ENCODE assay signal across 9 mouse cellular contexts in the genomic region with DNA sequence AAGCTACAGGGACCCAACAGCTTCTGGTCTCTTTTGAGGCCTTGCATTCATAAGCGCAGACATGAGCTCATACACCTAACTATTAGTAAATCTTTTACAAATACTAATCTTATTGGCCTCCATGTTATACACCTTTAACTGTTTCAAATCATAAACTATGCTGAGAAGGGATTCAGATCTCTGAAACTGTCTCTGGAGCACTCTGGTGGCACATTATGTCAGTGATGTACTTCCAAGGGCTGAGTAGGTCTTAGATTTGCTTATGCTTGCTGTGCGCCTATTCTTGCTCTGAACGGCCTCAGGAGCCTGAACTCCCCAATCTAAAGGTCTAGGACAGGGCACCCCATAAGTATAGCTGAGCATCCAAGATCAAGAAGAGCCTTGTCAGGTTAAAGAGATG. TPM values are rescaled to one million over a fixed set of nuclear protein-coding genes. Genes with fewer than 3 reads are reported as not detected.
DNase-seq lines count a peak whose midpoint lies in the region; ATAC-seq and TF ChIP-seq lines count a peak whose summit lies in the region.
"Had no signal": no experiment of that assay in that cellular context is flagged by ENCODE, and none has a peak within 500 bp of the region (broad histone marks: within the 10 kb centered on the region; RNA-seq: fewer than 3 reads in every experiment).

No protein-coding gene starts in this region.

- H3K36me3 ChIP-seq in neural tube, embryonic 11.5 days (ENCODE audit: control insufficient read depth, insufficient read depth, low read length) = peaks cover 4% of the 10 kb centered on the region; the same call in 1 of the 2 replicates
- no peaks in the 10 kb centered on the region for H3K36me3 ChIP-seq in liver, embryonic 11.5 days (ENCODE audit: control insufficient read depth, insufficient read depth, low read length)
- H3K36me3 ChIP-seq in stomach, postnatal 0 days (ENCODE audit: control insufficient read depth, insufficient read depth, low read length) = peaks cover 11% of the 10 kb centered on the region

- peak overlapping the region; percentile 77 for H3K4me2 ChIP-seq in neural tube, embryonic 11.5 days (ENCODE audit: low read depth)
- H3K4me2 ChIP-seq in liver, embryonic 11.5 days = peak overlapping the region; percentile 69
- peak overlapping the region; percentile 92 for H3K4me2 ChIP-seq in stomach, postnatal 0 days (replicated peaks; ENCODE audit: low read depth)

- no peak for TF ChIP-seq CTCF in cerebellum, adult 2 months (IDR thresholded peaks at IDR 0.05; ENCODE audit: borderline replicate concordance, insufficient read depth, low read depth, low read length)
- no peak for TF ChIP-seq CTCF in stomach, postnatal 0 days (IDR thresholded peaks at IDR 0.05; ENCODE audit: low read depth)

- peak overlapping the region; percentile 51 for H3K27ac ChIP-seq in cerebellum, adult 2 months (ENCODE audit: insufficient read depth, low read length)
- peak overlapping the region; percentile 99 for H3K27ac ChIP-seq in neural tube, embryonic 11.5 days (ENCODE audit: low read depth, low read length)
- peak overlapping the region; percentile 97 for H3K27ac ChIP-seq in liver, embryonic 11.5 days (ENCODE audit: low read depth, low read length)
- peak overlapping the region; percentile 98 for H3K27ac ChIP-seq in stomach, postnatal 0 days (replicated peaks)

- no peak for DNase-seq in cerebellum, adult 2 months
- no peak for DNase-seq in cerebellum, postnatal 14 days
- DNase-seq in neural tube, embryonic 11.5 days (ENCODE audit: low spot score) = no peak
- no peak for DNase-seq in neural tube, embryonic 10.5 days (ENCODE audit: extremely low spot score, low spot score)
- DNase-seq in liver, embryonic 11.5 days (ENCODE audit: low spot score) = no peak
- no peak for DNase-seq in stomach, postnatal 0 days (ENCODE audit: low spot score)
- DNase-seq in adrenal gland, postnatal 36 days = no peak

- no peak for TF ChIP-seq EP300 in stomach, postnatal 0 days (optimal IDR thresholded peaks at IDR 0.05)

- no peak for ATAC-seq in neural tube, embryonic 11.5 days (ENCODE audit: insufficient read depth, low FRiP score, low TSS enrichment)
- no peak for ATAC-seq in liver, embryonic 11.5 days (replicated peaks; ENCODE audit: low FRiP score)
- ATAC-seq in stomach, postnatal 0 days (ENCODE audit: low FRiP score, low TSS enrichment) = no peak
- ATAC-seq in inflammation-experienced regulatory T-cells, adult 6 months = no peak

- WGBS in cerebellum, adult 2 months = 73% methylated on average over 3 of the region's 3 CpGs
- WGBS in neural tube, embryonic 11.5 days = 78% methylated on average over 3 of the region's 3 CpGs
- 73% methylated on average over 3 of the region's 3 CpGs for WGBS in liver, embryonic 11.5 days
- 68% methylated on average over 3 of the region's 3 CpGs for WGBS in stomach, postnatal 0 days

- H3K4me3 ChIP-seq in cerebellum, adult 2 months (replicated peaks; ENCODE audit: insufficient read depth, low read depth, low read length) = peak overlapping the region; percentile 61
- peak overlapping the region; percentile 58; the same call in 1 of the 2 replicates for H3K4me3 ChIP-seq in neural tube, embryonic 11.5 days (ENCODE audit: low read depth, low read length)
- peak overlapping the region; percentile 46 for H3K4me3 ChIP-seq in liver, embryonic 11.5 days (ENCODE audit: low read depth, low read length)
- peak overlapping the region; percentile 54; the same call in 1 of the 2 replicates for H3K4me3 ChIP-seq in stomach, postnatal 0 days (ENCODE audit: low read depth, low read length)

- TF ChIP-seq POLR2A in cerebellum, adult 2 months (IDR thresholded peaks at IDR 0.05; ENCODE audit: borderline replicate concordance, insufficient read depth, low read length) = no peak

- H3K9ac ChIP-seq in neural tube, embryonic 11.5 days (ENCODE audit: low read length) = peak overlapping the region; percentile 89; the same call in 1 of the 2 replicates
- H3K9ac ChIP-seq in liver, embryonic 11.5 days (ENCODE audit: low read depth, low read length) = peak overlapping the region; percentile 69
- peak overlapping the region; percentile 78 for H3K9ac ChIP-seq in stomach, postnatal 0 days (ENCODE audit: low read length)

- H3K4me1 ChIP-seq in cerebellum, adult 2 months (ENCODE audit: control insufficient read depth, insufficient read depth, low read length) = peaks cover 17% of the 10 kb centered on the region; the same call in 1 of the 2 replicates
- peaks cover 19% of the 10 kb centered on the region for H3K4me1 ChIP-seq in neural tube, embryonic 11.5 days (ENCODE audit: control insufficient read depth, insufficient read depth, low read length)
- H3K4me1 ChIP-seq in liver, embryonic 11.5 days (replicated peaks; ENCODE audit: control insufficient read depth, insufficient read depth, low read length) = peaks cover 40% of the 10 kb centered on the region
- H3K4me1 ChIP-seq in stomach, postnatal 0 days (replicated peaks; ENCODE audit: control insufficient read depth, insufficient read depth) = peaks cover 3% of the 10 kb centered on the region; the same call in 1 of the 2 replicates

- H3K27me3 ChIP-seq in cerebellum, adult 2 months (ENCODE audit: control insufficient read depth, insufficient read depth, low read length) = no peaks in the 10 kb centered on the region
- no peaks in the 10 kb centered on the region for H3K27me3 ChIP-seq in neural tube, embryonic 11.5 days (ENCODE audit: control insufficient read depth, insufficient read depth, low read length)
- H3K27me3 ChIP-seq in liver, embryonic 11.5 days (replicated peaks; ENCODE audit: control insufficient read depth, insufficient read depth, low read length) = no peaks in the 10 kb centered on the region
- no peaks in the 10 kb centered on the region for H3K27me3 ChIP-seq in stomach, postnatal 0 days (ENCODE audit: control insufficient read depth, insufficient read depth, low read length)

- H3K9me3 ChIP-seq in neural tube, embryonic 11.5 days (ENCODE audit: control insufficient read depth, low read length) = no peaks in the 10 kb centered on the region
- H3K9me3 ChIP-seq in liver, embryonic 11.5 days (ENCODE audit: control insufficient read depth, low read length) = no peaks in the 10 kb centered on the region
- H3K9me3 ChIP-seq in stomach, postnatal 0 days (ENCODE audit: control insufficient read depth, low read length) = no peaks in the 10 kb centered on the region

RNA-seq across cellular contexts. Expression of a gene that starts 0.7 kb away (rescaled TPM):
- polyA plus RNA-seq in cerebellum, adult 2 months (2012; rRNA removed) = 320 and 329 TPM in 2 replicates
- polyA plus RNA-seq in neural tube, embryonic 11.5 days (2014; fragmentation: Nextera tagmentation; extraction: Ambion mirVana) = 456 and 504 TPM in 2 replicates
- 147 and 167 TPM in 2 replicates for polyA plus RNA-seq in liver, embryonic 11.5 days (2014; fragmentation: Nextera tagmentation; extraction: Ambion mirVana)
- 292 and 310 TPM in 2 replicates for polyA plus RNA-seq in stomach, postnatal 0 days (2015; fragmentation: Nextera tagmentation; extraction: Ambion mirVana)
- total RNA-seq in adrenal gland, postnatal 36 days (2021) = 100 to 1,000 TPM; 331 to 397 TPM
- polyA plus RNA-seq in inflammation-experienced regulatory T-cells, adult 6 months (2017; shearing (Covaris generic)) = 100 to 1,000 TPM; 415 to 626 (median 536) TPM

RNA-seq across cellular contexts. Expression of a gene that starts 3.3 kb away (rescaled TPM):
- 2.2 and 2.4 TPM in 2 replicates for polyA plus RNA-seq in cerebellum, adult 2 months (2012; rRNA removed)
- polyA plus RNA-seq in neural tube, embryonic 11.5 days (2014; fragmentation: Nextera tagmentation; extraction: Ambion mirVana) = 6.9 and 8.0 TPM in 2 replicates
- 49.5 and 50.3 TPM in 2 replicates for polyA plus RNA-seq in liver, embryonic 11.5 days (2014; fragmentation: Nextera tagmentation; extraction: Ambion mirVana)
- polyA plus RNA-seq in stomach, postnatal 0 days (2015; fragmentation: Nextera tagmentation; extraction: Ambion mirVana) = 13.1 and 15.8 TPM in 2 replicates
- 1 to 10 TPM; 5.5 to 9.6 TPM for total RNA-seq in adrenal gland, postnatal 36 days (2021)
- polyA plus RNA-seq in inflammation-experienced regulatory T-cells, adult 6 months (2017; shearing (Covaris generic)) = 100 to 1,000 TPM; 143 to 191 (median 176) TPM

RNA-seq across cellular contexts. Expression of a gene that starts 14.0 kb away (rescaled TPM):
- polyA plus RNA-seq in cerebellum, adult 2 months (2012; rRNA removed) = not detected in 2 replicates
- polyA plus RNA-seq in neural tube, embryonic 11.5 days (2014; fragmentation: Nextera tagmentation; extraction: Ambion mirVana) = not detected in 2 replicates
- polyA plus RNA-seq in liver, embryonic 11.5 days (2014; fragmentation: Nextera tagmentation; extraction: Ambion mirVana) = 0.15 TPM in 1 of 2 replicates, not detected in the other
- not detected in 2 replicates for polyA plus RNA-seq in stomach, postnatal 0 days (2015; fragmentation: Nextera tagmentation; extraction: Ambion mirVana)
- under 1 TPM in 1 of 2 experiments, not detected in 1; 0.56 TPM for total RNA-seq in adrenal gland, postnatal 36 days (2021)
- polyA plus RNA-seq in inflammation-experienced regulatory T-cells, adult 6 months (2017; shearing (Covaris generic)) = not detected
- polyA plus RNA-seq: brain, embryonic 14.5 days had no signal

RNA-seq across cellular contexts. Expression of a gene that starts 14.5 kb away (rescaled TPM):
- polyA plus RNA-seq in cerebellum, adult 2 months (2012; rRNA removed) = 83.5 and 90.3 TPM in 2 replicates
- 11.8 and 12.1 TPM in 2 replicates for polyA plus RNA-seq in neural tube, embryonic 11.5 days (2014; fragmentation: Nextera tagmentation; extraction: Ambion mirVana)
- polyA plus RNA-seq in liver, embryonic 11.5 days (2014; fragmentation: Nextera tagmentation; extraction: Ambion mirVana) = 4.4 and 5.5 TPM in 2 replicates
- 6.6 and 6.9 TPM in 2 replicates for polyA plus RNA-seq in stomach, postnatal 0 days (2015; fragmentation: Nextera tagmentation; extraction: Ambion mirVana)
- 10 to 100 TPM; 77.4 to 78.1 TPM for total RNA-seq in adrenal gland, postnatal 36 days (2021)
- polyA plus RNA-seq in inflammation-experienced regulatory T-cells, adult 6 months (2017; shearing (Covaris generic)) = 1 to 10 TPM; 4.8 to 5.4 (median 5.2) TPM

RNA-seq across cellular contexts. Expression of a gene that starts 27.6 kb away (rescaled TPM):
- 888 and 918 TPM in 2 replicates for polyA plus RNA-seq in cerebellum, adult 2 months (2012; rRNA removed)
- polyA plus RNA-seq in neural tube, embryonic 11.5 days (2014; fragmentation: Nextera tagmentation; extraction: Ambion mirVana) = 8.5 and 9.8 TPM in 2 replicates
- polyA plus RNA-seq in liver, embryonic 11.5 days (2014; fragmentation: Nextera tagmentation; extraction: Ambion mirVana) = 2.1 and 2.6 TPM in 2 replicates
- polyA plus RNA-seq in stomach, postnatal 0 days (2015; fragmentation: Nextera tagmentation; extraction: Ambion mirVana) = 4.3 and 5.1 TPM in 2 replicates
- total RNA-seq in adrenal gland, postnatal 36 days (2021) = 10 to 100 TPM; 12.4 to 32.6 TPM
- 10 to 100 TPM in 2 of 3 experiments, 1 to 10 TPM in 1; 3.5 to 23.1 (median 12.8) TPM for polyA plus RNA-seq in inflammation-experienced regulatory T-cells, adult 6 months (2017; shearing (Covaris generic))
